Mouse (Mus musculus) kidney, adult 2 months (tissue): ENCODE results near the gene Syt8. TPM values are rescaled to one million over a fixed set of nuclear protein-coding genes. Genes with fewer than 3 reads are reported as not detected.

ENCODE experiments used
- DNase-seq: peaks from one replicate; pipeline ENCODE4 v3.0.0; 2021
- H3K27ac ChIP-seq: fragments of 200-500 bp; 2 replicates; pipeline ENCODE4 v1.5.1; 2012; ENCODE audit warnings: low read depth, low read length, control low read depth, inconsistent platforms; ENCODE audit not compliant: insufficient read depth
- H3K27me3 ChIP-seq: fragments of 200-500 bp; replicated peaks from 2 replicates; pipeline ENCODE4 v1.6.1; 2012; ENCODE audit warnings: mild to moderate bottlenecking, moderate library complexity, low read length, inconsistent platforms; ENCODE audit not compliant: control insufficient read depth, insufficient read depth
- H3K36me3 ChIP-seq: fragments of 200-500 bp; 2 replicates; pipeline ENCODE4 v1.6.1; 2012; ENCODE audit warnings: mild to moderate bottlenecking, moderate library complexity, low read length, inconsistent platforms; ENCODE audit not compliant: control insufficient read depth, insufficient read depth
- H3K4me1 ChIP-seq: fragments of 200-500 bp; 2 replicates; pipeline ENCODE4 v1.6.1; 2011; ENCODE audit warnings: low read length; ENCODE audit not compliant: control insufficient read depth, insufficient read depth
- H3K4me3 ChIP-seq: fragments of 200-500 bp; 2 replicates; pipeline ENCODE4 v1.5.1; 2011; ENCODE audit warnings: mild to moderate bottlenecking, low read depth, low read length, control low read depth; ENCODE audit not compliant: insufficient read depth
- CTCF ChIP-seq: fragments of 200-500 bp; conservative IDR thresholded peaks from 2 replicates; pipeline ENCODE4 v1.5.1; 2011; ENCODE audit warnings: low read depth, mild to moderate bottlenecking, control low read depth, low read length, moderate library complexity, mixed read lengths; ENCODE audit not compliant: insufficient read depth, insufficient read length
- POLR2A ChIP-seq: fragments of 200-500 bp; IDR thresholded peaks from one replicate; pipeline ENCODE4 v1.6.1; 2011; ENCODE audit warnings: low read depth, low read length, control low read depth
- WGBS: fragments of 180-500 bp; shearing (Covaris S2); methylation state at CpG from one replicate; pipeline ENCODE4 v1.1.7; 2018; 5-methylcytosine and 5-hydroxymethylcytosine counted together
- polyA plus RNA-seq: library from polyadenylated mRNA; depleted of rRNA; stranded (reverse); fragments of >200 nt; gene quantifications from 2 replicates; pipeline ENCODE4 v1.2.3, GENCODE M21; 2012

Syt8 gene
- polyA plus RNA-seq, 1 experiment = 1.8 TPM

DNA sequence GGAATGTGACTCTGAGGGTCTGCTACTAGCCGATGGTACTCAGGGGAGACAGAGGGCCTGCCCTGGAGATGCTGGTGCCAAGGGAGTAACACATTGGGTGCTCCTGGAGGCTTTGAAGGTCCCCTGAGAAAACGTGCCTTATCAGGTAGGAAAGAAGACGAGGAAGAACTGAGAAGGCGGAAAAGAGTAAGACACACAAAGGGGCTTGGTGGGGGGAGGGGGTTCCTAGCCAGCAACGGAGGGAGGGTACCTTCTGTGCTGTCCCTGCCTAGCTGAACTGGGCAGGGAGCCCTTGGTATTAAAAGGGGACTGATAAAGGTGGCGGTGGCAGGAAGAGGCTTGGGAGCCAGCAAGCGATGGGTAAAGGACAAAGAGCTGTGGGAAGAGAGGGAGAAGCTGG lies 41.0 kb downstream of the Syt8 start:
- 73% methylated on average over 7 of the region's 7 CpGs for WGBS
- Histone ChIP-seq H3K4me3 (no peak overlapping the region), H3K27ac (no peak overlapping the region), H3K4me1 (no peaks in the 10 kb centered on the region), H3K36me3 (no peaks in the 10 kb centered on the region), H3K27me3 (no peaks in the 10 kb centered on the region)
- TF ChIP-seq CTCF = no peak
- no peak for TF ChIP-seq POLR2A
- no peak for DNase-seq

DNA sequence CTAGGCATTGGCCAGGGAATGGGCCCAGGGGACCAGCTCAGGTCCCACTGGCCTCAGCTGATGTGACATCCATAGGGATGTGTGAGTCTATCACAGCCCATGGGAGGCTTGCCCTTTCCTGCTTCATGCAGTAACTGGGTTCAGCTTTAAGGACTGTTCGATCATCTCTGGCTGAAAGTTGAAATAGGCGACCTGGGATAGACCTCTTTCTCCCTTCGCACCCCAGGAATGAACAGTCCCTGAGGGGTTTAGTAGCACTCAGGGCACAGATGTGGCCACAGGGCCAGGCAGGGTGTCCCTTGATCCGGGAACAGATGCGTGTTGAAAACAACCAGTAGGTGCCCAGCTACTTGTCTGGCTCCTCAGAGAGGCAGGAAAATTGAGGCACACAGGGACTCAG lies 41.6 kb downstream of the Syt8 start:
- H3K27ac ChIP-seq = no peak overlapping the region
- TF ChIP-seq POLR2A (no peak), CTCF (no peak)
- H3K4me1 ChIP-seq = no peaks in the 10 kb centered on the region
- no peaks in the 10 kb centered on the region for H3K36me3 ChIP-seq
- 76% methylated on average over 5 of the region's 5 CpGs for WGBS
- H3K4me3 ChIP-seq = no peak overlapping the region
- DNase-seq = no peak
- H3K27me3 ChIP-seq = no peaks in the 10 kb centered on the region

DNA sequence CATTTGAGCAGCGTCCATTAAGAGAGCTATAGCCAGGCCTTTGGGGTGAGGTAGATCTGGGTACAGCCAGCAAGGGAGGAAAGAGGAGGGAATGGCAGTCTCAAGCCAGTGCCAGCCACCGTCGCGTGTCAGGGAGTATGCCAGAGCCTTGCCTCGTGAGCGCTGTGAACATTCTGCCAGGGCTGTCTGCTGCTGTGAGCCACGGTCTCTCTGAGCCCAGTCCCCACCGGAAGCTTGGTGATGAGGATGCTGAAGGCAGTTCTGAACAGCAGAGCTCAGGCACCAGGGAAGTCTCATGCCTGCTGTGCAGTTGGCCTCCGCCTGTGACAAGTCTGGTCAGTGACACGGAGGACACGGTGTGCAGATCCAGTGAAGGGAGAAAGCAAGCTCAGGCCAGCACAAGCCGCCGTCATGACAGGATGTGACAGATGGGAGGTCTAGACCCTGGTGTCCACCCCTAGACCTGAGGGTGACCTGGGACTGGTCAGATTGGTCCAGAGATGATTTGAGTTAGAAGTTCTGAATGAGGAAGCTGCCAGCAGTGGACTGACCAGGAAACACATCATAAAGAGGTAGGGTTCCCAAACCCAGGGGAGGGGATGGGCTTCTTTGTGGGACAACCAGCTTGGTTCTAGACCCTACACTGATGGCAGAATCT lies 42.3 kb downstream of the Syt8 start:
- Histone ChIP-seq H3K4me1 (no peaks in the 10 kb centered on the region), H3K36me3 (no peaks in the 10 kb centered on the region), H3K4me3 (no peak overlapping the region), H3K27me3 (no peaks in the 10 kb centered on the region), H3K27ac (no peak overlapping the region)
- no peak for DNase-seq
- WGBS = 51% methylated on average over 13 of the region's 13 CpGs
- TF ChIP-seq POLR2A (no peak), CTCF (no peak)

DNA sequence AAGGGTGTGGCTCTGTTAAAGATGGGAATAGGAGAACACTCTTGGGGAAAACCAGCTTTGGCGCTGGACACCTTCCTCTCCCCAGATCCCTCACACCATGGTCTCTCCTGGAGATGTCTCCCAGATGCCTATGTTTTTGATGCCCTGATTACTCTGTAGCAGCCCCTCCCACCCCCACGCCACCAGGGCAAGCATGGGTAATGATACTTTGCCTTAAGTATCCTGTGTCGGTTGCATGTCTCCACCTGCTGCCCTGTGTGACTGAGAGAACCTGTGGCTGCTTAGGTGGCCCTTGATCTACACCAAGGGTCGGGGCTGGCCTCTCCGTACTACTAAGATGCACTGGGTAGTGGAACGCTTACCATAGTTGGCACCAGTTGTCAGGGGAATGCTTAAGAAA lies 43.4 kb downstream of the Syt8 start:
- Histone ChIP-seq H3K4me3 (no peak overlapping the region), H3K36me3 (no peaks in the 10 kb centered on the region), H3K4me1 (no peaks in the 10 kb centered on the region), H3K27ac (no peak overlapping the region), H3K27me3 (no peaks in the 10 kb centered on the region)
- no peak for TF ChIP-seq CTCF
- TF ChIP-seq POLR2A = no peak
- DNase-seq = no peak
- WGBS = 92% methylated on average over 6 of the region's 6 CpGs

DNA sequence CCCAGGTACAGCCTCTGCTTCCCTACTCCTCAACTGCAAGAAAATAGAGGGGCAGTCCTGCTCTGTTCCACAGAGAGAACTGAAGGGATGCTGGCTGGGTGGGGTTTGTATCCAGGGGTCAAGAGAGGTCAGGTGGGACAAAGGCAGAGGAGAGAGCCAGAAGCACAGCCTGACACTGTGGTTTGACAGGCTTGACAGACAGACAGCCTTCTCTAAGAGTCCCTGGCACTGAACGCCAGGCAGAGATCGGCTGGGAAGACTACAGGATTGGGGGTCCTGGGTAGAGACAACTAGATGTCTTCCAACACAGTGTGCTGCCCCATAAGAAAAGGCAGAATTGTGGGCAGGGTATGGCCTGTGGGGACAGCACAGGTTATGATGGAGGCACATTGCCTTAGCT lies 43.9 kb downstream of the Syt8 start:
- DNase-seq = no peak
- no peak overlapping the region for H3K4me3 ChIP-seq
- H3K36me3 ChIP-seq = no peaks in the 10 kb centered on the region
- no peak overlapping the region for H3K27ac ChIP-seq
- TF ChIP-seq POLR2A (no peak), CTCF (no peak)
- H3K27me3 ChIP-seq = no peaks in the 10 kb centered on the region
- 89% methylated on average over 2 of the region's 2 CpGs for WGBS
- no peaks in the 10 kb centered on the region for H3K4me1 ChIP-seq

DNA sequence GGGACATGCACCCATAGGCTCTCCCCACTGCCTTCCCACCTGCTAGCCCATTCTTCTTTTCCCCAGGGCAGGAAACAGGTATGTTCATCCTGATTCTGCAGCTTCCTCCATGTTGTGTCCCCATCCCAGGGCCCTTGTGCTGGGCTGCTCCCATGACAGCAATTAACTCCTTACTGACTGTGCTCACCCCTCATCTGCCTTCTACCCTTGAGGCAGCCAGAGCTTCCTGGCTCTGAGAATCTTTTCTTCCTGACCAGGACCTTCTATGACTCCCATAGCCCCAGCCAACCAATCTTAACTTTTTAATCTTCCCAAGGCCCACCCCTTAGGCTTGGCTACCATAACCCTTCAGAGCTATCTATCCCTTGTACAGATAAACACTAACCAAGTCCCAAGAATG lies 44.7 kb downstream of the Syt8 start:
- TF ChIP-seq CTCF = no peak
- TF ChIP-seq POLR2A = no peak
- Histone ChIP-seq H3K27ac (no peak overlapping the region), H3K27me3 (no peaks in the 10 kb centered on the region), H3K4me1 (no peaks in the 10 kb centered on the region), H3K36me3 (no peaks in the 10 kb centered on the region), H3K4me3 (no peak overlapping the region)
- no peak for DNase-seq

DNA sequence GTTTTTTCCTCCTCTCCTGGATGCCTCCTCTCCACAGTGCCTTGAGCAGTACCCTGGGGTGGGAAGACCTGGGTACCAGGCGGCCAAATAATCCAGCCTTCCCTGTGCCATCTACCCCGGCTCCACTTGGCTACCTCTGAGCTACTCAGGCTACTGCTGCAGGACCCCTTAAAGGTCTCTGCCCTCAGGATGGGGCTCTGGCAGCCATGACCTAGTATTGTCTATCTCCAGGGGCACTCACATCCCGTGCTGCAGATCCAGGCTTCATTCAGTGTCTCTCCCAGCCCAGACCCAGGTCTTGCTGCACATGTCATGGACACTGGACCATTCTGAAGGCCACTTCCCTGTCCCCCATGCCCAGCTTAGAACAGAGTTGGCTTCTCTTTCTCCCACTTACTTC lies 45.2 kb downstream of the Syt8 start:
- H3K27me3 ChIP-seq = no peaks in the 10 kb centered on the region
- 94% methylated on average over 3 of the region's 3 CpGs for WGBS
- no peak overlapping the region for H3K27ac ChIP-seq

More for the DNA sequence above, 45.2 kb downstream of the Syt8 start:
- H3K4me1 ChIP-seq = no peaks in the 10 kb centered on the region
- no peaks in the 10 kb centered on the region for H3K36me3 ChIP-seq
- no peak for DNase-seq
- no peak overlapping the region for H3K4me3 ChIP-seq
- no peak for TF ChIP-seq CTCF
- TF ChIP-seq POLR2A = no peak
